Mouse (Mus musculus) urinary bladder, postnatal 36 days (tissue): ENCODE measurements at regions not wholly inside any gene's neighbourhood (a gene's known extent, or its start where the extent isn't known, plus 50 kb on each side); places are given as distances from the start of the nearest gene placed in this dataset.
A peak's percentile ranks its signal among the peaks of the same experiment; 100 is the strongest.

Experiments used
- DNase-seq, 2 experiments: peaks; one replicate each; pipeline ENCODE4 v3.0.0; 2022; ENCODE audit warnings: low spot score in 2 of 2, mixed read lengths in 1 of 2

DNA sequence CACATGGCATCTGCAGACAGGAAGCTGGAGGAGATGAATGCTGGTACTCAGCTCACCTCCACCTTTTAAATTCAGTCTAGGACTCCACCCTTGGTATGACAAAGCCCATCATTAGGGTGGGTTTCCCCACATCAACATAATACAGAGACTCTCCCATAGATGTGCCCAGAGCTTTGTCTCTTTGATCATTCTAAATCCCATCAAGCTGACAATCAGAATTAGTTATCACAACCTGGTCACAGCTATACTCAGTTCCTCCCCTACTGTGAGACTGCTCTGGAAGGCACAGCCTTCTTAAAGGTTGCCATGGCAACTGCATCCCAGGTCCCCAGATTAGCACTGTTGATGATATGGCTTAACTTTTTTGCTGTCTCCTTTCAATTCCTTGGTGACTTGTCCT is 184.3 kb upstream of the Tbx3 start:
- no peak for DNase-seq

DNA sequence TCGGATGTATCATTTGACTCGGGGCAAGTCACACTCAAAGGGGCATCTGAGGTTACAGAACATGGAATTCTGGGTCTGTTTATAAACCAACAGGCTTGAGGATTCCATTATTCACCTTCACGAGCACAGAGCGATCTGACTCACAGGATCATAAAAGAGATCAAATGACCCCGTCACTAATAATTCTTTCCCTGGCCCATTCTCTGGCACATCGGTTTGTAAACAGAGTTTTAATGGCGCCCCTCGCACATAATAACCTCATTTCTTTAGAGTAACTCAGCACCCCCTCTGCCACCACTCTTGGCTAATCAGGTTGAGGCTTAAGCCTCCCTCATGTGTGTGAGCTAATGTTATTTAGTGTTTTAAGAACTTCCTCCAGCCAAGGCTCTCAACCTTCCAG is 183.3 kb upstream of the Tbx3 start:
- no peak for DNase-seq

DNA sequence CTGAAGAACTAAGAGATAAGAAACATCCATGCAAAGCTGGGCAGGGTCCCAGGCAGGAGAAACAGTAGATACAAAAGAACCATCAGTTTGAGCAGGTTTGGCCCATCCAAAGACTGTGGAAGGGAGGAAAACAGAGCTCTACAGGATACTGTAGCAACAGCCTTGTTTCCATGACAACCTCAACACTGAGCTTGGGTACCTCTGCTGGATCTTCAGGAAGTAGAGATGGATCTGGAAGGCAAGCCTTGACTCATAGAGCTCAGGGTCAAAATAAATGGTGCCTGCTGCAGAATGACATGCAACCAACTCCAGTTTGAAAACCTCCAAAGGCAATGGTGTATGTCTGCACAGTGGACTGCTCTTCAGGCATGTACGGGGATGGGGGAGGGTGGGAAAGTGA is 173.0 kb upstream of the Tbx3 start:
- DNase-seq, result no peak

DNA sequence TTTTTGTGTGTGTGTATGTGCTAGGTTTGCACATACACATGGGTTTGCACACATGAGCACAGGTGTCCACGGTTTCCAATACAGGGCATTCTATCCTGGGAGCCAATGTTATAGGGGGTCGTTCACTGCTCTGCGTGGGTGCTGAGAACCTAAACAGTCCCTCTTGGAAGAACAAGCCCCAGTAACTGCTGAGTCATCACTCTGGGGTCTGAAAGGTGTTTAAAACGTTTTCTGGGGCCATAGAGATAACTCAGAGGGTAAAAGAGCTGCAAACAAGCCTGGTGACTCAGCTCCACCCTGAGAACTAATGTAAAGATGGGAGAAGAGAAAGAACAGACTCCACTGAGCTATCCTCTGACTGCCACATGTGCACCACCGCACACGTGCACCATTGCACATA is 172.0 kb upstream of the Tbx3 start:
- DNase-seq, result no peak

DNA sequence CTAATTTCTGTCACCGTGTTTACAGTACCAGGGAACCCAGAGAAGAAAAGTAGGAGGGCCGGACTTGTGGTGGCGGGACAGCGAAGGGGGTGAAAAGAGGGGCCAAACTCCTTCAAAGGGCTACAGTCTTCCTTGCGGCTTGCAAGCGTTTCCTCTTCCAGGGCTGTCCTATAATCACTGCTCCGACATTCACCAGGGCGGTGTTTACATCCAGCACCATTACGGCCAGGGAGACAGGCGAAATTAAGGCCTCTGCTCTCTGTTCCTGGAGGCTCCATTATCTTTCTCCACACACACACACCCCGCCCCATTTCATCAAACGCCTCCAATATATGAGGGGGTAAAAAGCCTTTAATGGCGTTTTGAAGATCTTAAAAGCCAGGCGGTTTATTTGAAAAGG is 162.8 kb upstream of the Tbx3 start:
- no peak for DNase-seq

DNA sequence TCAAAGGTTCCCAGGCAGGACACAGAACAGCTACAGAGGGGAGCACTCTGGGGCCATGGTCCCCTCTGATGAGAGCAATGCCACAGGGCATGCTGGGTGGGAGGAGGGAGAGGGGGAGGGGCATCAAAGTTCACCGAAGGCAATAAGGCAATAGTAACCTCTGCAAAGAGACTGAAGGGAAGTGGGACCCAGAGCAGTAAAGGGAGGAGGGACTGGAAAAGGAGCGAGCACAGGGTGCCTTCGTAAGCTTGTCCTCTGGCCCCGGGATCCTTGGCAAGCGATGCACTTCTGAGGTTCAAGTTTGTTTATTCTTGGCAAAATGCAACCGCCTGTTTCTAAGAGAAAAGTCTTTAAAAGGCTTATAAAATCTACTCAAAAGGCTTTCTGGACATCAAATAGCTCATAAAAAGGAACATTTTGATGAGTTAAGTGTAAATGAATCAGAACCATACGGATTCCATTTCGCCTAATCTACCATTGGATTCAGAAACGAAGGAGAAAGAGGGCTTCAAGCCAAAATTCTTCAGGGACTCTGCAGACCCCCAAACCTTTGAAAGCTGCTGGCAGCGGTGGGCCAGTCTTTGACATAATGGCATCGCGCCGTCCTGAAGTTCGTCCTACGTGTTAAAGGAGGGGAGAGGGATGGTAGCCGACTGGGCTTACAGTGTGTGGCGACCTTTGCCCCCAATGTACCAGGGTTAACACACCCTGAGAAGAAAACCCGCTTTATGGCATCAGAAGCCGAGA is 151.8 kb upstream of the Tbx3 start:
- peak; percentile 26 to 28 for DNase-seq

DNA sequence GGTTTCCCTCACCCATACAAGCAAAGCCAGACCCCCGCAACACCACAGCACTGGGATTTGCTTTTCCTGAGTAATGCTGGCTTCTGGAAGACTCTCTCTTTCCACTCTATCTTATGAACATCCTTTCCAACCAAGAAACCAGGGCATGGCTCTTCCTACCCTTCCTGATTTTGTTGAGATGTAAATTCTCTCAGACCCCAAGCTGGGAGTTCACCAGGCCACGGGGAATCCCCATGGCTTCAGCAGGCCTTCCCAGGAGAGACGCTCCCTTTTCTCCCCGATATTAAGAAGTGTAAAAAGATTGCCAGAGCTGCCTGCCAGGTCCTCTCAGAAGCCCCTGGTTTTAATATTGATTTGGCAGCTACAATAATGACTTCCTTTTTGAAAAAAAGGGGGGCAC is 146.3 kb upstream of the Tbx3 start:
- no peak for DNase-seq

DNA sequence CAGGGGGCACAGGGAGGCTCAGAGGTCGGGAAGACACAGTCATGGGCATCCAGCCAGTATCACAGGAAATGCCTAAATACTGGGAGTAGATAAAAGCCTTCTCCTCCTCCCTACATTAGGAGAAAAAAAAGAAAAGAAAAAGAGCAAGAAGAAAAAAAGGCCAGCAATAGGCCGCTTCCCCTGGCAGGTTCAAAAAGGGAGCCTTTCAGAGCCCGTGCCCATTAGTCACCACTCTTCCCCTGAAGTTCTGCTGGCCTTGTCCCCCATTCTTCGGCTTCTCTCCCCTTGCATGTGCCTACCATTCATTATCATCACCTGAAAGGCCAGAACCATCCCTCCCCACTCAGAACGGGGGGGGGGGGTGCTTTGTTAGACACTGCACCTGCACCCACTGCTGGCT is 144.5 kb upstream of the Tbx3 start:
- no peak for DNase-seq

DNA sequence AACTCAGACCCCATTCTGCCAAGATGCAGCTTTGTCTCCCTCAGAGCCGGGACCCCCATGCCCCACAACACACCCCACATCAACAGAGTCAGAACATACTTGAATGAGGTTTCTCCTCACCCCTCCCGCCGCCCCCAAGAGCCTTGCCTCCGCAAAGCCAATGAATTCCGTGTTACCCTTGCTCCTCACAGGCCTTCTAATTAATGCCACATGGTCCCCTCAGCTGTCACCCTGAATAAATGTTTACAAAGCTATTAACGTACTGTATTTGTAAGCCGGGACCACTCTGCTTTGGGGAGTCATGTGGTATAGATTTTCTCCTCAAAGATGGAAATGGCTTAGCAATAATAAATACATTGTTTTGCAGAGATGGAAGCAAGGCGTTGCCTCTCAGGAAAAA is 140.5 kb upstream of the Tbx3 start:
- DNase-seq, result no peak

DNA sequence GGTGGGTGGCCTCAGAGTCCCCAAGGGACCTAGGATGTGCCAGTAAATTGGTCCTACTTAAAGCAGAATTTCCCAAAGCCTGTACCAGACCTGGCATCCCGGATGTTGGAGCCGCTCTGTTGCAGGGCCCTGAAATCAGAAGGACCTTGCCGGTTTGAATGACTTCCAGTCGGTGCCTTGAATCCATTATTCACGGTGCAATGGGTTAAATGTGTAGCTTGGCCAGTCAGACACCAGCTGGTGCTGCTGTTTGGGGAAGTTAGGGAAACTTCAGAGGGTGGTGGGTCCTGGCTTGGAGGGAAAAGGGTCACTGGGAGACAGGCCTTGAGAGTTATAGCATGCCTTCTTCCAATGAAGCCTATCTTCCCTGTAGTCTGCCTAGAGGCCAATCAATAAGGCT is 135.5 kb upstream of the Tbx3 start:
- DNase-seq, result no peak

DNA sequence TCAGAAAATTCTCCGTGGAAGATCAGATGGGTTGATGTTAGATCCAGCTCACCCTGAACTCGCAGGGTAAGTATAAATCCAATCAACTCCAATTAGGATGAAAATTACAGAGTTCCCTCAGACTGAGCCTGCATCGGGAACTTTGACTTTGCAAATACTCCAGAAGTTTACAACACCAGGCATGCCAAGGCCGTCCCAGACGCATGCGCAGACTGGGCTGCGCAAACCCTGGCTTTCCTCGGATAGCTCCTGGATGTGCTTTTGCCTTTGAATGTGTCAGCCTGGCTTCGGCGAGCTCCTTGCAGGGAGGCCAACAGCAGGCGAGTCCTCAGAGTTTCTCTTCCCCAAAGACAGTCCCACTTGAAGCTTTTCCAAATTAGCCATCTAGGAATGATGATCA is 127.6 kb upstream of the Tbx3 start:
- no peak for DNase-seq

DNA sequence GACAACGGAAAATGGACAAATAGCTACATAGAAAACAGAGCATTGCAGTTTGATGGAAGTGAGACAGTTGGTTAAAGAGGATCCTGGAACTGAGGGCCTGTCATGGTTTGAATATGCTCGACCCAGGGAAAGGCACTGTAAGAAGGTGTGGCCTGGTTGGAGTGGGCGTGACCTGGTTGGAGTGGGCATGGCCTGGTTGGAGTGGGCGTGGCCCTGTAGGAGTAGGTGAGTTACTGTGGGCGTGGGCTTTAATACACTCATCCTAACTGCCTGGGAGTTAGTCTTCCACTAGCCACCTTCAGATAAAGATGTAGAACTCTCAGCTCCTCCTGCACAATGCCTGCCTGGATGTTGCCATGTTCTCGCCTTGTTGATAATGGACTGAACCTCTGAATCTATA is 126.8 kb upstream of the Tbx3 start:
- no peak for DNase-seq

DNA sequence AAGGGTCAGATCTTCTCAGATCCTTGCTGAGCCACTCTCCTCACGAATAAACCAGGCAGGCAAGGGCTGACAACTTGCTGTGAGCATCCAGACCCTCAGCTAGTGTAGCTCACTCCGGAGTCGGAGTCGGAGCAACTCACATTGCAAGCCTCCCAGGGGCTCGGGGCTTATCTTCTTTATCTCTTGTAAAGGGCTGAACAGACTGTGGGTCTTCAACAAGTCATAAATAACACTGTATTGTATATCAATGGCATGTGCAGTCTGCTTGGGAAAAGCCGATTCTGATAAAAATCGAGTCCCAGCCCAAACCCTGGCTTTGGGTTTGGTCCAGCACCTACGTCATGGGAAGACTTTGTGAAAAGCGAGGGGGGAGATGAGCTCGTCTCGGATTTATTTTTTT is 125.8 kb upstream of the Tbx3 start:
- no peak for DNase-seq

DNA sequence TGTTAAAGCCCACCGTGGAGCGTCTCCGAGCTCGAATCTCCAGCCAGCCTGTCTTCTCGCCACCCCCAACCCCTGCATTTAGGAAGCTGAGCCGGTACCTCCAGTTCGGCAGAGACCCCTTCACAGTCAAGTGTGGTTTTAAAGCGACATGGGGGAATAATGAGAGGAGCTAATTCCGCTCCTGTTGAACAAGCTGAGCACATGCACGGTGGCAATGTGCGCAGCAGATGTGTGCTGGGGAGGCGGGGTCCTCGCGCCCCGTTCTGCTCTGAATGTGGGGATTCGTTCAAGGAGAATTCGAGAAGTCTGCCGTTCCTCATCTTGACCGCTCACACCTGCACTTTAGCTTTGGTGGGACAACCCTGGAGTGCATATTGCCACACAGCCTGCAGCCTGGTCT is 123.4 kb upstream of the Tbx3 start:
- DNase-seq, result no peak

DNA sequence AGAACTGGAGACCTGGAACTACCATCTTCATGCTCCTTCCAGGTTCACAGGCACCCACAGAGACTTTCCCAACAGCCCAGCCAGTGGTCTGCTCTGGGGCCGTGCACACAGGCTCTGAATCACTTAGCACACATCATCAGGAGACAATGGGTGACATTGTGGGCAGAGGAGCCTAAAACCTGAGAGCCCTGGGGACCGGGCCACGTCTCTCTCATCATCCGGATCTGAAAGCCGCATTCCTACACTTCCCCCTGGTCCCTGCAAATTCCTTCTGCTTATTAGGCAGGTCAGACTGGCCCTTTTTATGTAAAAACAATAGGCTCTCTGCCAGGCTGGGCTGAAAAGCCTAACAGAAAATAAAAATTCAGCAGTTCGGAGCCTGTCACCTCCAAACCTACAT is 119.6 kb upstream of the Tbx3 start:
- no peak for DNase-seq

DNA sequence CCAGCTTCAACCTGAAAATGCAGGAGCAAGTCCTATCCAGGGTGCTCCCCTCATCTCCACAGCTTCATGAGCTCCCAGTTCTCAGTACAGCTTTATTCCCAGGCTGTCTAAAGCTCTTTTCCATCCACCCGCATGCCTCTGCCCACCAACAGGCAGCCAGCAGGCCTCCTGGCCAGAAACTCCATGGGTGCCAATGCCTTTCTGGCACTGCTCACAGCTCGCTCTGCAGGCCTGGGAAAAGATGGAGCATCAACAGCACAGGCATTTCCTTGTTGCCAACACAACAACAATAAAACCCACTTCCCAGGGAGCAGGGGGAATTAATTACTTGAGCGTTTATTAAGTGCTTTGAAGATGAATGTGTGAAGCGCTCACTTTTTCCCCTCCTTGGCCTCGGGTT is 117.0 kb upstream of the Tbx3 start:
- DNase-seq, result no peak

DNA sequence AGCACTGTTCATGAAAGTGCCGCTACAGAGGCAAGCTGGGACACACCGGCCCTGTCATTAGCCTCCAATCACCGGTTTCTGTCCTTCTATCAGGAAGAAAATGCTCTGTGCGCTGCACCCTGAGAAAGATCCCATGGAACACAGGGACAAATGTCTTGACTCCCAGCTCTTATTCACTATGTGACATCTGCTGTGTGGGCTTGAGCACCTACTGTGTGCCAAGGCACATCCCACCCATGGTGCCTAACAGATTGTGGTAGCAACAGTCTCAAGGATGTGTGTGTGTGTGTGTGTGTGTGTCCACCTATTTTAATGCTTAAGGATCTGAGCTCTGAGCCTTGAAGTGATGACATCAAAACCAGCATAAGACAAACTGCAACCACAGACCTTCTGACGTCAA is 113.4 kb upstream of the Tbx3 start:
- no peak for DNase-seq

DNA sequence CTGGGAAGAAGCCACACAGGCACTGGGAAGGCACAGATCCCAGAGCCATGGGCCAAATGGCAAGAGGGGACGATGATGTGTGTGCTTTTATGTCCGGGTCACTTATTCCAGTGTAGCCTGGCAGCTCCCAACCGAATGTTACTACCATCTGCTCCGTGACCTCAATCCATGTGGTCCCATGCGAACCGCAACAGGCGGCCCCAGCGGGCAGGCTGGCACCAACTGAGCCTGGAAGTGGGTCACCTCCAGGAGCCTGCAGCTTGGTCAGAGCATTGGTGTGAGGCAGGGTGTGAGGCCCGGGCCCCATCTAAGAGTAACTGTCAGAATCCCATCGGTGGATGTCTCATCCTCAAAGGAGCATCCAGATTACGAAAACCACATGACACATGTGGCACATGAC is 110.8 kb upstream of the Tbx3 start:
- no peak for DNase-seq

DNA sequence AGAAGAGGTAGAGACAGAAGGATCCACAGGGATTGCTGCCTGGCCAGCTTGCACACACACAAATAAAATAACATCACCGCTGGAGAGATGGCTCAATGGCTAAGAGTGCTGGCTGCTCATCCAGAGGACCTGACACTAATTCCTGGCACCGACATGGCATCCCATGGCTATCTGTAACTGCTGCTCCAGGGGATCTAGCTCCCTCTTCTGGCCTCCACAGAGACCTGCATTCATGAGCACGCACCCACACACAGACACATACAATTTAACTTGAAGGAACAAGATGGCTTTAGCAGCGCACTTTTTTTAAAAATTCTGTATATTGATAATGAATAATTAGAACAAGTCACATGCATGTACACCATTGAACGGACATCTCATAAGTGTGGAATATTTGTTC is 110.1 kb upstream of the Tbx3 start:
- DNase-seq, result no peak

DNA sequence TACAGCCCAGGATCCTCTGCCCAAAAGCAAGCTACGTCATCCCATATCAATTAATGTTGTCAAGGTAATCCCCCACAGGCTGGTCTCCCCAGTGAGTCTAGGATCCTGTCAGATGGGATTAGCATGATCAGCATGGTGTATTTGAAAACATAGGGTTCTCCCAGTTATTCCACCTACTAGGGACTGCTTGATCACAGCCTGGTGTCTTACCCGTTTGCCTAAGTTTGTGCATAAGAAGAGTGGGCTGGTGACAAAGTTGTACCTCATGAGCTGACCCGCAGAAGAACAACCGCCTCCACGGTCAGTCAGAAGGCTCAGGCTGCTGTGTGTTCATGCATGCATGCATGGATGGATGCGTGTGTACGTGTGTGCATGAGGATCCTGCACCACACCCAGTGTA is 108.9 kb upstream of the Tbx3 start:
- no peak for DNase-seq

DNA sequence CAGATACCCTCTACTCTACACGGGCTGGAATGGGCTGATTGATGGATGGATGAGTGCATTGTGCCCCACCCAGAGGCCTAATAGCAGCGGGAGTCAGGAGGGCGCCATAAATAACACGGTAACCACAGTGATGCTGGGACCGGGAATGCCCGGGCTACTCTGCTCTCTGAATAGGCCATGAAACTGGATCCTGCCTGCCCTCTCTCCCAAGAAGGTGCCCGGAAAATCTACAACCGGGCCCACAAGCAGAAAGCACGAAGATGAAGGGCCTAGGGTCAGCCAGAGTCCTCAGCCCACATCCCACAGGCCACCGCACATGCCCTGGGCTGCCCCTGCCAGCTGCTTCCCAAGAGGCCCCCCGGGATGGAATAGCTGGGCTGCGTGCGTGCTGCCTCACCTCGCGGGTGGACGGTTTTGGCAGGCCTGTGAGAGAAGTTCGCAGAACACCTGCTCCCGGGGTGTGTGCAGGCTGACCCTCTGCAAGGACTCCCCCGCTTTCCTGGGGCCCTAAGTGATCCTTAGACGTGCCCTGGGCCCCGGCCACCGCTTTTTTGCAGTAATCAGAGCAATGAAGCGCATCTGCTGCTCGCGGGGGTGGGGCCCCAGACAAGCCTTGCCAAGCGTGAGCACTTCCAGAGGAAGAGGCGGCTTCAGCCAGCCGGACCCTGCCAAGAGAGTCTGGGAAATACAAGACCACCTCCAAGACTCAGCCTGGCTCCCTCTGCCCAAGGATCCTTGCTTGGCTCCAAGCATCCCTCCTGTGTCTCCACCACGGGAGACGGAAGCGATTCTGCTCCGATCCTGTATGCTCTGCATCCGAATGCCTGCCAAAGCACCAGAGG is 106.7 kb upstream of the Tbx3 start:
- no peak for DNase-seq

DNA sequence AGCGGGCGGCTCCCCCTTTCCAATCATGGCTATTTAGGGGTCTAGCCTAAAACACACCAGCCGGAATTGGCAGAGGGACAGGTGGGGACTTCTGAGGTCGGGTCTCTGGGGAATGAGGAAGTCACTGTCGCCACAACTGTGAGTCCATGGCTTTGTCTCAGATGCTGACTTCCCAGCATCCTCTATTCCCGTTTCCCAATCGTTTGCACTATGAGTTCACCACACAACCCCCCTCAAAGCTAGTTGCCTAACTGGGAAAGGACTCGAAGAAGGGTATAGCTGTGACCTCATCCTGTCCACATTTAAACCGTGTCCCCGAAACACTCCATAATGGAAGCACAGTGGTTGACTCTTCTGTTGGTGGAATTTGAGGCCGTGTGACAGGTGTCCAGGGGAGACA is 102.8 kb upstream of the Tbx3 start:
- DNase-seq, result no peak

DNA sequence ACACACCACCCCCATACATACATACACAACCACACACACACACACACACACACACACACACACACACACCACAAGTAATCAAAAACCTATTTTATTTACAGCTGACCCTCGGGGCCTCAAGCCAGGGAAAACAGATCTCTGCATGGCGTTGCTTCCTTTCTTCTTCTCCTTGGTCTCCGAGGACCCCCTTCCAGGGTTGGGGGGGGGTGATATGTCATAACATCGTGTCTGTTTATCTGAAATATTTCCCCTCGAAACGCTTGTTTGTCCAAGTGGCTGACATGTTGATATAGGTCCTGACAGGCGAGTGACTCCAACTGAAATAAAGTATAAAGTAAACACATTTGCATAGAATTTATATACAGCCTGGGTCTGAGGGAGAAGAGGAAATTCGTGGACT is 100.4 kb upstream of the Tbx3 start:
- no peak for DNase-seq

DNA sequence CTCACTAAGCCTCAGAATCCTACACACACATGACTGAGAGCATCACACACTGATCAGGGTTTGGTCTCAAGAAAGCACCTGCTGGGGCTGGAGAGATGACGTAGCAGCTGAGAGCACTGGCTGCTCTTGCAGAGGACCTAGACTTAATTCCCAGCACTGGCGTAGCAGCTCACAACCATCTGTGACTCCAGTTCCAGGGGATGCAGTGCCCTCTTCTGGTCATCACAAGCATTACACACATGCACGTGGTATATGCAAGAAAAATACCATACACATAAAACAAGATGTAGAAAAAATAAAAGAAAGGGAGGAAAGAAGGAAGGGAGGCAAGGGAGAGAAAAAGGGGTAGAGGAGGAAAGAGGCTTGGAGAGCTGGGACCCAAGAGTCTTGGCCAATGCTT is 98.8 kb upstream of the Tbx3 start:
- no peak for DNase-seq
